Mouse (Mus musculus) ES-Bruce4 (cell line): ENCODE results near the gene Fam110a.

Source experiments
- CTCF ChIP-seq: IDR thresholded peaks from one replicate; pipeline ENCODE4 v1.8.1; 2011; ENCODE audit warnings: low read depth, low read length
- POLR2A ChIP-seq: IDR thresholded peaks from one replicate; pipeline ENCODE4 v1.8.1; 2011; ENCODE audit warnings: low read length; ENCODE audit not compliant: insufficient read depth

GRCm38 (mm10) chr2:151998505-151998899, 18.5 kb upstream of the Fam110a start:
- TF ChIP-seq CTCF (no peak), POLR2A (no peak)
